Mouse (Mus musculus): ENCODE measurements around the gene Ccdc126.

The Ccdc126 gene

DNA sequence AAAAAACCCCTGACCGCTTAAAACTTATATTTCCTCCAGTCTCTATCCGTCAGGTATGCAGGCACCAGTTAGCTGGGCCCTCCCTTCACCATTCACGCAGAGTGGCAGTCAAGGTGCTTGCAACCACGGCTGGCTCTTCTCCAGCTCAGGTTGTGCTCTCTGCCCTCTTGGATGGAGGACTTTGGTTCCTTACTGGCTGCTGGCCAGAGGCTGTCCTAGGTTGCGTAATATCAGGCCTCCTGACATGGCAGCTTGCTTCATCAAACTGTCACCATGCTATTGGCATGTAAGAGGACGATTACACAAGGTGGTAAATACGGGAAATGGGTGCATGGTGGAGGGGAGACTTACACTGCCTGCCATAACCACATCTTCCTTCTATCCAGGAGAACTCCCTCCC lies 30.8 kb downstream of the Ccdc126 start:
- peak; percentile 91 for DNase-seq

DNA sequence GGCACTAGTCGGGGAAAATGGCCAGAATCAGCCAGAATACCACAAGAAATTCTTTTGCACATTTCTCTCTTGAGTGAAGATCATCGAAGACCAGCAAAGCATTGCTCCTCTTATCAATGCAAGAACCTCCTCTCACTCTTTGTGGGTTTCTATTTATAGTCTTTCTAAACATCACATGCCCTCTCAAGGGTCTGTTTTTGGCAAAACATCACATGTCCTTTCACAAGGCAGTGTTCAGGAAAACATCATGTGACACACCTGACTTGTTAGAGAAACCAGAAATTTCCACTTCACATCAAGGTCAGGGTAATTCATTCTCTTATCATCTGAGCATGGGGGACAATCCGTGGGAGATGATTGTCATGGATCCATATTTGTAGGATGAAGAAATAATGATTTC lies 35.5 kb downstream of the Ccdc126 start:
- DNase-seq, result peak; percentile 28

GRCm38 (mm10) chr6:49355171-49355570 lies 36.1 kb downstream of the Ccdc126 start:
- DNase-seq, result peak; percentile 47

- no peak for DNase-seq
Observed at GRCm38 (mm10) chr6:49360420-49360819, 41.3 kb downstream of the Ccdc126 start.

- DNase-seq, result peak; percentile 96
Observed at GRCm38 (mm10) chr6:49367159-49368054, 48.3 kb downstream of the Ccdc126 start, which contains the start of gene Fam221a. Gene Fam221a, plus strand, starts transcription at chr6:49367739.

DNA sequence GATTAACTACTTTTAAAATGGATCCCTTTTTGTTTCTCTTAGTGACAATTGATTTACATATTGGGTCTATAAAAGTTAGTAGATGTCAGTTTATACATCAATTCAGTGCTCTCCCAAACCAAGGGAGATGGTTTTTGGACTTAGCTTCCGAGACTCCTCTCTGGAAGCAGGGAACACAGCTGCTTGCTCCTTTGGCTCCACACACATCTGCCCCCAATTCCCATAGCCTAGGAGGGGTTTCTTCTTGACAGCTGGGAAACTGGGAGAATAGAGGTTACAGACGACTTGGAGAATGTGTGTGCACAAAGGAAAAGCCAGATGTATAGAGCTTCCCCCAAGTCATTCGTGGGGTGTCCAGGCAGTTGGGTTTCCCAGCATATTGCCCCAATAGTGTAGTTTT lies 49.1 kb downstream of the Ccdc126 start:
- no peak for DNase-seq

DNA sequence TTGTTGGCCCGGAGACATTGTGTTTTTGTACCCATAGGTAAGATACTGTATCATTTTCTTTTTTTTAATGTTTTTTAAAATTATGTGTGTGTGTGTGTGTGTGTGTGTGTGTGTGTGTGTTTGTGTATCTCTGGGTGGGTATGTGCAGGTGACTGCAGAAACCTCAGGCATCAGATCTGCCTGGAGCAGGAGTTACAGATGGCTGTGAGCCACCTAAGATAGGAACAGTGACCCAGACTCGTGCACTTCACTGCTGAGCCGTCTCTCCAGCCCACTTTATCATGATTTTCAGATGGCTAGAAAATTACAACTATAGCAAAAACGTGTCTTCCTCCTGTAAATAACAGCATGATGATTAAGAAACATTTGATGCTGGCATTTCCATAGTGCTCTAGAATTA lies 53.6 kb downstream of the Ccdc126 start:
- no peak for DNase-seq

DNA sequence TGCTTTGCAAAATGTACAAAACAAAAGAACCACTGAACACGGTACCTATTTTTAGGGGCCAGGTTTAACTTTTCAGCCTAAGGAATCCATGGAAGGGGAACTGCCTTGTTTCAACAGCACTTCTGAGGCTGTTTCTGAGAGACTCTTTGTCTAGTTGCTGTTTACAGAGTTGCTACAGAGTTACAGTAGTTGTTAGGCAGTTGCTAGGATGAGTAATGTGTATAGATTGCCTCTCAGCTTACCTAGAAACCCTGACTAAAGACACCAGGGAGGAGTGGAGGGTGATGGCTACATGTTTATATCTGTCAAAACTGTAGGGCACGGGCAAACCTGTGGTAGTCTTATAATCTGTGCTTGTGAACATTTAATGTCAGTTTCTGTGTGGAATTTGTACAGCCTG lies 54.9 kb downstream of the Ccdc126 start:
- DNase-seq, result peak; percentile 42

GRCm38 (mm10) chr6:49378328-49378727 lies 59.3 kb downstream of the Ccdc126 start:
- peak; percentile 43 for DNase-seq

Data from lung, postnatal 36 days (tissue).